Mouse (Mus musculus) neural tube, embryonic 13.5 days (tissue): Measurements from ENCODE around the gene Ckap5. TPM values are rescaled to one million over a fixed set of nuclear protein-coding genes. Genes with fewer than 3 reads are reported as not detected.
"Not testable (repeated sequence)": the region's sequence is repeated elsewhere in the genome, so short reads cannot be mapped to it uniquely, and the experiment has no call there.

Source experiments
- ATAC-seq: fragments of 200-750 bp; cut with Nextera tagmentation; 2 replicates; pipeline ENCODE4 v1.8.0; 2017; ENCODE audit warnings: low read depth, mild to moderate bottlenecking, moderate TSS enrichment, moderate library complexity
- H3K27ac ChIP-seq: fragments of 300-500 bp; sonication (generic); replicated peaks from 2 replicates; pipeline ENCODE4 v1.5.1; 2015; ENCODE audit warnings: moderate library complexity, mild to moderate bottlenecking, inconsistent platforms
- H3K27me3 ChIP-seq: fragments of 300-500 bp; sonication (generic); 2 replicates; pipeline ENCODE4 v1.6.1; 2015; ENCODE audit warnings: mild to moderate bottlenecking, inconsistent platforms
- H3K36me3 ChIP-seq: fragments of 300-500 bp; sonication (generic); 2 replicates; pipeline ENCODE4 v1.6.1; 2015; ENCODE audit warnings: mild to moderate bottlenecking, inconsistent platforms
- H3K4me1 ChIP-seq: fragments of 300-500 bp; sonication (generic); replicated peaks from 2 replicates; pipeline ENCODE4 v1.6.1; 2015; ENCODE audit warnings: inconsistent platforms
- H3K4me2 ChIP-seq: fragments of 300-500 bp; sonication (generic); 2 replicates; pipeline ENCODE4 v1.6.1; 2015; ENCODE audit warnings: inconsistent platforms, mild to moderate bottlenecking, moderate library complexity
- H3K4me3 ChIP-seq: fragments of 300-500 bp; sonication (generic); 2 replicates; pipeline ENCODE4 v1.5.1; 2015; ENCODE audit warnings: mild to moderate bottlenecking, inconsistent platforms
- H3K9ac ChIP-seq: fragments of 300-500 bp; sonication (generic); 2 replicates; pipeline ENCODE4 v1.6.1; 2015; ENCODE audit warnings: moderate library complexity, mild to moderate bottlenecking, inconsistent platforms
- H3K9me3 ChIP-seq: fragments of 300-500 bp; sonication (generic); 2 replicates; pipeline ENCODE4 v1.6.1; 2016; ENCODE audit warnings: inconsistent platforms
- WGBS: fragments of 180-500 bp; shearing (Covaris S2); methylation state at CpG from one replicate; pipeline ENCODE4 v1.1.7; 2015; 5-methylcytosine and 5-hydroxymethylcytosine counted together
- polyA plus RNA-seq: library from polyadenylated mRNA; unstranded; fragments of >200 nt; fragmentation: Nextera tagmentation; extraction: Ambion mirVana; gene quantifications from 2 replicates; pipeline ENCODE4 v1.2.1, GENCODE M21; 2015

Gene Ckap5
- 102 and 113 TPM in 2 replicates for polyA plus RNA-seq

DNA sequence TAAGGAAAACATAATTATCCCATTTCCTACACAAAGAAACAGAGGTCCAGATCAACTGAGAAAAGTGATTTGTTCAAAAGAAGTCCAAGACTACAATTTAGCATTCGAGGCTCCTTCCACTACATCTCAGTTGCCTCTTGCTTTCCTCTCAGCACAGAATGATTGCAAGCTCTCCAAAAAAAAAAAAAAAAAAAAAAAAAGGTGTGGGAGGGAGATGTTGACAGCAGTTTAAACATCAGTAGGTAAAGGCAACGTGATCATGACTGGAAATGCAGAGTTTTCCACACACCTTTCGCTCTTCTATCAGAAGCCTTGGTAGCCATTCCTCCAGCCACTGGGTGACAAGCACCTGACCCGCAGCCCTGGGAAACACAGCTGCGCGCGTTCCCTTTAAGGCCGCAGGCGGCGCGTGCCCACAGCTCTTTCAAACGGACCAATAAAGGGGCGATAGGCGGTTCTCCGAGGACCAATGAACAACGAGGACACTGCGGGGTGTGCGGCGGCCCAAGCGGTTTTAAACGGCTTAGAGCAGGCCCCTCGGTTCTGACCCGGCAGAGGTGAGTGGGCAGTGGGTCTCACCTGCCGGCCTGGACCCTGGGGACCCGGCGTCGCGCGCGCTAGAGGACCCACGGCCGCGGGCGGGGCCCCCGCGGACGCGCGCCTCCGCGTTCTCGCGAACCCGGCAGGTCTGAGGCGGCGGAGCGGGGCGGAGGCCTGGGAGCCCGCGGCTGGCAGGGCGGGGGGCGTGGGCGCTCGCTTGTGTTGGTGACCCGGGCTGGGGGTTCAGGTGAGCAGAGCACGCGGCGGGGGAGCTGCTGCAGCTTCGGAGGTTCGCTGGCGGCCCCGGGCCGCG is at the start of gene Ckap5:
Gene Ckap5, plus strand, starts transcription at position 469 of the 853 bp plus-strand sequence.
- Histone ChIP-seq H3K4me2 (peak within 1 kb of the TSS; percentile 76), H3K36me3 (peaks cover 12% of the 10 kb centered on the region), H3K27ac (peak within 1 kb of the TSS; percentile 85), H3K9ac (peak within 1 kb of the TSS; percentile 97), H3K27me3 (no peaks in the 10 kb centered on the region), H3K4me1 (peaks cover 9% of the 10 kb centered on the region), H3K9me3 (no peaks in the 10 kb centered on the region), H3K4me3 (peak within 1 kb of the TSS; percentile 87)
- ATAC-seq: peak; percentile 99
- WGBS: under 1% methylated on average over 62 of the region's 64 CpGs

DNA sequence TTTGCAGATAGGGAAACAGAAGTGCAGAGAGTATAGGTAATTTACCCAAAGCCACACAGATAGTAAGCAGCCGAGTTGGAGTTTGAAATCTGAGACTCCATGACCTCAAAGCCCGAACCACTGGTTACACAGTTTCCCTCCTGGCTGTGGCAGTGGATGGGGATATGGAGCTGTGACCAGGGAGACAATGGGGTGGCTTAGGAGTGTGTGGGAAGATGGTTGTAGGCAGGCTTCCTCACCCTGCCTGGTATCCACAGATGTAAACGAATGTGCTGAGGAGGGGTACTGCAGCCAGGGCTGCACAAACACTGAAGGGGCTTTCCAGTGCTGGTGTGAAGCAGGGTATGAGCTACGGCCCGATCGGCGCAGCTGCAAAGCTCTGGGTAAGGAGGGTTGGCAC is 49.7 kb upstream of the Ckap5 start:
- ATAC-seq: no peak
- 82% methylated on average over 7 of the region's 7 CpGs for WGBS
- H3K4me3 ChIP-seq: no peak overlapping the region
- H3K27ac ChIP-seq: no peak overlapping the region
- no peaks in the 10 kb centered on the region for H3K27me3 ChIP-seq
- H3K9me3 ChIP-seq: no peaks in the 10 kb centered on the region
- H3K4me1 ChIP-seq: peaks cover 5% of the 10 kb centered on the region; the same call in 1 of the 2 replicates
- H3K9ac ChIP-seq: no peak overlapping the region
- H3K36me3 ChIP-seq: peaks cover 27% of the 10 kb centered on the region; the same call in 1 of the 2 replicates
- H3K4me2 ChIP-seq: no peak overlapping the region

DNA sequence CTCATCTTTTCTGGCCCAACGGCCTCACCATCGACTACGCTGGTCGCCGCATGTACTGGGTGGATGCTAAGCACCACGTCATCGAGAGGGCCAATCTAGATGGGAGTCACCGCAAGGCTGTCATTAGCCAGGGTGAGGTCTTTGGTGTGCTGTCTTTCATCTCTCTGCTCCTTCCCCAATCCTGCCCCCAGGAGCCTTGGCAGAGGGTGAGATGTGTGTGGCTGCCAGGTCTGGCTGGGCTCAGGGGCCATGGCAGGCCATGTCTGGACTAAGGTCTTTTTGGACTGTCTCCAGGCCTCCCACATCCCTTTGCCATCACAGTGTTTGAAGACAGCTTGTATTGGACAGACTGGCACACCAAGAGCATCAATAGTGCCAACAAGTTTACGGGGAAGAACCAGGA is 46.2 kb upstream of the Ckap5 start:
- Histone ChIP-seq H3K9ac (no peak overlapping the region), H3K4me2 (no peak overlapping the region), H3K36me3 (peaks cover 23% of the 10 kb centered on the region; the same call in 1 of the 2 replicates), H3K4me1 (no peaks in the 10 kb centered on the region), H3K27ac (no peak overlapping the region), H3K9me3 (no peaks in the 10 kb centered on the region), H3K4me3 (no peak overlapping the region), H3K27me3 (no peaks in the 10 kb centered on the region)
- peak; percentile 16; the same call in 1 of the 2 replicates for ATAC-seq
- WGBS: 93% methylated on average over 9 of the region's 9 CpGs

DNA sequence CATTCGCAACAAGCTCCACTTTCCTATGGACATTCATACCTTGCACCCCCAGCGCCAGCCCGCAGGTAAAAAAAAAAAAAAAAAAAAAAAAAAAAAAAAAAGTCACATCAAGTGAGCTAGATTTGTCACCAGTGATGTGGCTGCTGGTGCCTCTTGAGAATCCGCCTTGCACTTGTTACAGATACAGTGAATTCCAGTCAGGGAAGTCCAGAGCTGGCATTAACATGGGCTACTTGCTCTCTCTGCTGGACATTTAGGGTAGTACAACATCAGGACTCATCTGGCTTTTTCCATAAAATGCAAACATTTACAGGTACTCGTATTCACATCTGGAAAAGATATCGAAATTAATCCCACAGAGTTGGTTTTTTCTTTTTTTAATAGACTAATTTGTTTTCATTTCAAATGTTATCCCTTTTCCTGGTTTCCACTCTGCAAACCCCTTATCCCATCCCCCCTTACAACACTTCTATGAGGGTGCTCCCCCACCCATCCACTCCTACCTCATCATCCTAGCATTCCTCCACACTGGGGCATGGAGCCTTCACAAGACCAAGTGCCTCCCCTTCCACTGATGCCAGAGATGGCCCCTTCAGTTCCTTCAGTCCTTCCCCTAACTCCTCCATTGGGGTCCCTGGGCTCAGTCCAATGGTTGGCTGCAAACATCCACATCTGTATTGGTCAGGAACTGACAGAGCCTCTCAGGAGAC is 45.6 kb upstream of the Ckap5 start:
- 76% methylated on average over 6 of the region's 6 CpGs for WGBS
- no peak overlapping the region for H3K27ac ChIP-seq

DNA sequence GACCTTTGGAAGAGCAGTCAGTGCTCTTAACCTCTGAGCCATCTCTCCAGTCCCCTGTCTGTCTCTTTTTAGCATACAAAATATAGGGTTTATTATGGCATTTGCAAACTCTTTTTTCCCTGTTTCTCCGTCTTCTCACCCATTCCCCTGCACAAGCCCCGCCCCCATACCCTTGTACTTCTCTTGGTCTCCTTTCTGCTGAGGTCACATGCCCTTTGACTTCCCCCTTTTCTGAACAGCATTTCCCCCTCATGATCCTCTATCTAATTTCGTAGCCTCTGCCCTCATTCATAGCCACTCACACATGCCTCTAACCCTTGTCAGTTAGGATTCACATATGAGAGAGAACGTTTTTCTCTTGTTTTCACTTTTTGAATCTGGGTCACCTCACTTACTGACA is 41.9 kb upstream of the Ckap5 start:
- Histone ChIP-seq H3K4me2 (no peak overlapping the region), H3K27ac (no peak overlapping the region), H3K4me1 (no peaks in the 10 kb centered on the region), H3K36me3 (peaks cover 24% of the 10 kb centered on the region; the same call in 1 of the 2 replicates), H3K9me3 (no peaks in the 10 kb centered on the region), H3K9ac (no peak overlapping the region), H3K4me3 (no peak overlapping the region), H3K27me3 (no peaks in the 10 kb centered on the region)
- ATAC-seq: no peak
- WGBS: 88% methylated on average over 4 of the region's 4 CpGs

More for the DNA sequence above, 45.6 kb upstream of the Ckap5 start:
- Histone ChIP-seq H3K4me3 (no peak overlapping the region), H3K9me3 (no peaks in the 10 kb centered on the region), H3K9ac (no peak overlapping the region), H3K4me2 (no peak overlapping the region), H3K27me3 (no peaks in the 10 kb centered on the region), H3K36me3 (peaks cover 27% of the 10 kb centered on the region; the same call in 1 of the 2 replicates), H3K4me1 (no peaks in the 10 kb centered on the region)
- peak; percentile 76; the same call in 1 of the 2 replicates for ATAC-seq

DNA sequence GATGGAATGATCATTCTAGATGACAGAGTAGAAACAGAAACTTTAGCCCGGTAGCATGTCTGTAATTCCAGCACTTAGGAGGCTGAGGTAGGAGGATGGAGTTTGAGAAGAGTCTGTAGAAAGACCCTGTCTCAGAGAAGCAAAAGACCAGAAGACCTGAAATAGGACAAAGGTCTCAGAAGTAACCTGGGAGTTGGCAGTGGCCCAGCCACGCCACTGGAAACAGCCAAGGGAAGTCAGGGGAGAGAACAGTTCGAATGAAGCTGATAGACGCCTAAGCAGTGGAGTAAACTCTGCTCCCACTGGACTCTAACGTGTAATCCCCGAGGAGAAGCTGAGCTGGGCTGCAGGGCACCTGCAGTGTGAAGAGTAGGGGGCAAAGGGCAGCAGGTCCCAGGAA is 41.3 kb upstream of the Ckap5 start:
- H3K4me2 ChIP-seq: no peak overlapping the region
- H3K27ac ChIP-seq: no peak overlapping the region
- H3K9me3 ChIP-seq: no peaks in the 10 kb centered on the region
- no peak for ATAC-seq
- H3K9ac ChIP-seq: no peak overlapping the region
- 90% methylated on average over 6 of the region's 6 CpGs for WGBS
- H3K36me3 ChIP-seq: peaks cover 30% of the 10 kb centered on the region; the same call in 1 of the 2 replicates
- no peaks in the 10 kb centered on the region for H3K4me1 ChIP-seq
- no peaks in the 10 kb centered on the region for H3K27me3 ChIP-seq
- H3K4me3 ChIP-seq: no peak overlapping the region

DNA sequence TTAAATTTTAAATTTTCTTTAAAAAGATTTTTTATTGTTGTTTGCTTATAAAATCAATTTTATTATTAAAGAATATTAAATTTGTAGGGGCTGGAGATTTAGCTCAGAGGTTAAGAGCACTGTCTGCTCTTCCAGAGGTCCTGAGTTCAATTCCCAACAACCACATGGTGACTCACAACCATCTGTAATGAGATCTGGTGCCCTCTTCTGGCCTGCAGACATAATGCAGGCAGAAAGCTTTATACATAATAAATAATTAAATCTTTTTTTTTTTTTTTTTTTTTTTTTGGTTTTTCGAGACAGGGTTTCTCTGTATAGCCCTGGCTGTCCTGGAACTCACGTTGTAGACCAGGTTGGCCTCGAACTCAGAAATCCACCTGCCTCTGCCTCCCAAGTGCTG is 39.3 kb upstream of the Ckap5 start:
- peaks cover 36% of the 10 kb centered on the region for H3K36me3 ChIP-seq
- H3K4me2 ChIP-seq, ATAC-seq, H3K27ac ChIP-seq, H3K9me3 ChIP-seq, H3K9ac ChIP-seq, H3K27me3 ChIP-seq, H3K4me3 ChIP-seq, H3K4me1 ChIP-seq: not testable (repeated sequence)
- 74% methylated on average over 2 of the region's 3 CpGs for WGBS

DNA sequence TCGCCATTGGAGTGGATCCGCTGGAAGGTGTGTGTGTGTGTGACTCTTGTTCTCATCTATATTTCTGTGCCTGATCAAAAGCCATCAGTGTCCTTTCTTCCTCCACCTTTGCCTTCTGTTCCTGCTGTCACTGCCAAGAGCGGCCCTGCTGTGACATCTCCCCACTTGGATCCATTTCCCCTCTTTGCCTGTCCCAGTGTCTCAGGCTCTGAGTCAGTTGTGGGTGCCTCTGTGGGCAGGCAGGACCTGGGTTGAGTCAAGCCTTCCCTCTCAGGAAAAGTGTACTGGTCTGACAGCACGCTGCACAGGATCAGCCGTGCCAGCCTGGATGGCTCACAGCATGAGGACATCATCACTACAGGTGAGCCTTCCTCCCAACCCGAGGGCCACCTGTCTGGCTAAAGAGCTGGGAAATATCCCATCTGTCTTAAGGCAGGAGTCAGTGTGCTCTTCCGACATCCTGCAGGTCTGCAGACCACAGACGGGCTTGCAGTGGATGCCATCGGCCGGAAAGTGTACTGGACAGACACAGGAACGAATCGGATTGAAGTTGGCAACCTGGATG is 34.4 kb upstream of the Ckap5 start:
- Histone ChIP-seq H3K27ac (no peak overlapping the region), H3K9ac (no peak overlapping the region), H3K36me3 (peaks cover 52% of the 10 kb centered on the region), H3K4me1 (no peaks in the 10 kb centered on the region), H3K9me3 (no peaks in the 10 kb centered on the region), H3K4me2 (no peak overlapping the region), H3K27me3 (no peaks in the 10 kb centered on the region), H3K4me3 (no peak overlapping the region)
- 97% methylated on average over 12 of the region's 12 CpGs for WGBS
- no peak for ATAC-seq

DNA sequence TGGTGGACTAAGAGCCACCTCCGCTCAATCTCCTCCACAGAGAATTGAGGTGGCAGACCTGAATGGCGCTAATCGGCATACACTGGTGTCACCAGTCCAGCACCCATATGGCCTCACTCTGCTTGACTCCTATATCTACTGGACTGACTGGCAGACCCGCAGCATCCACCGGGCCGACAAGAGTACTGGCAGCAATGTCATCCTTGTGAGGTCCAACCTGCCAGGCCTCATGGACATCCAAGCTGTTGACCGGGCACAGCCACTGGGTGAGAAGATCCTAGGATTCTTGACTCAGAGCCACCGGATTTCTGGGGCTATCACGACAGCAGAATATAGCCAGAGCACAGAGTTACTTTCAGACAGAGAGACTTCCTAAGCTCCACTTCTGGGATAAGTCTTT is 32.6 kb upstream of the Ckap5 start:
- no peak for ATAC-seq
- 96% methylated on average over 9 of the region's 9 CpGs for WGBS
- no peak overlapping the region for H3K27ac ChIP-seq
- H3K9me3 ChIP-seq: no peaks in the 10 kb centered on the region
- no peaks in the 10 kb centered on the region for H3K4me1 ChIP-seq
- peaks cover 61% of the 10 kb centered on the region for H3K36me3 ChIP-seq
- no peak overlapping the region for H3K9ac ChIP-seq
- H3K4me2 ChIP-seq: no peak overlapping the region
- no peaks in the 10 kb centered on the region for H3K27me3 ChIP-seq
- no peak overlapping the region for H3K4me3 ChIP-seq

DNA sequence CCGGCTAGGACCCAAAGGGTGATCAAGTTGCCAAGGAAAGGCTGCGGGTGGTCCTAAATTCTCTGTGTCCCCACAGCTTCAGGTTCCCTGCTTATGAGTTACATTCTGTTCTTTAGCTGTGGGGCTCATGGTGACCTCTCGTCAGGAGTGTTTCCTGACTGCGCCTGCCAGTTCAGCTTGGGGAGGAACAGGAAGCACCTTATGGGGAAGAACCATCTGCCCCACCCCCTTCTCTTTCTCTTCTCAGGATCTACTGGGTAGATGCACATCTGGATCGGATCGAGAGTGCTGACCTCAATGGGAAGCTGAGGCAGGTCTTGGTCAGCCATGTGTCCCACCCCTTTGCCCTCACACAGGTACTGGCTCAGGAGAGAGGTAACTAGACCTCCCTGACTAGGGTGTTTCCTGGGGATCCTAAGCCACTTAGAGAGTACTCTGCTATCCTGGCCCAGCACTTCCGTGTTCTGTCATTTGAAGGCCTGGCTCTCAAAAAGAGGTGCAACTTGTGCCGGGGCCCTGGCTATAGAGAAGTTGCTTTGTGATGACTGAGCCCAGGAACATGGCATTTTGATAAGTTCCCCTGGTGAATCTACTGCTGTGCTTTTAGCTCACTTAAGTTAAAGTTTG is 28.4 kb upstream of the Ckap5 start:
- WGBS: 90% methylated on average over 8 of the region's 8 CpGs

DNA sequence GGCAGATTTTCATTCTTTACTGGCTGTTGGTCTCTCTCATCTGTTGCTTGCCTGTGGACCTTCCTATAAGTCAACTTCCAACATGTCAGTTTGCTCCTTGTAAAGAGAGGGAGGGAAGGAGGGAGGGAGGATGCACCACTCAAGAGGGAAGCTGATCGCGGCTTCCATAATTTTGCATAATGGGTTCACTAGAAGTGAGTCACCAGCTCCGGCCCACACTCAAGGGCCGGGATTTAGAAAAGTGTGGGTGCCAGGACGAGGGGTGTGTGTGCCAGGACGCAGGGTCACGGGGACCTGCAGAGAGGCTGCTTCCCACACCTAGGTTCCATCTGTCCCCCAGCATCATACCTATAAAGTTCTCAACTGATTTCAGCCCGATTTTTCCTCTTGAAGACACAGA is 18.5 kb upstream of the Ckap5 start:
- ATAC-seq: no peak
- 92% methylated on average over 8 of the region's 8 CpGs for WGBS

More for the DNA sequence above, 28.4 kb upstream of the Ckap5 start:
- Histone ChIP-seq H3K4me1 (no peaks in the 10 kb centered on the region), H3K27ac (no peak overlapping the region), H3K27me3 (no peaks in the 10 kb centered on the region), H3K9ac (no peak overlapping the region), H3K36me3 (peaks cover 58% of the 10 kb centered on the region), H3K4me3 (no peak overlapping the region), H3K4me2 (no peak overlapping the region), H3K9me3 (no peaks in the 10 kb centered on the region)
- no peak for ATAC-seq

More for the DNA sequence above, 18.5 kb upstream of the Ckap5 start:
- H3K9ac ChIP-seq: no peak overlapping the region
- no peak overlapping the region for H3K4me3 ChIP-seq
- peaks cover 23% of the 10 kb centered on the region for H3K36me3 ChIP-seq
- no peaks in the 10 kb centered on the region for H3K27me3 ChIP-seq
- H3K4me2 ChIP-seq: no peak overlapping the region
- H3K9me3 ChIP-seq: no peaks in the 10 kb centered on the region
- H3K27ac ChIP-seq: no peak overlapping the region
- H3K4me1 ChIP-seq: no peaks in the 10 kb centered on the region
